Mouse (Mus musculus): ENCODE measurements around the gene Ldb1. TPM values are rescaled to one million over a fixed set of nuclear protein-coding genes. Genes with fewer than 3 reads are reported as not detected.

Ldb1 gene
- total RNA-seq, 2 experiments from 2014 or later, result 57.5 to 64.0 TPM

Other genes with a start within 250 kb of the Ldb1 start
- under 1 TPM; 0.23 to 0.36 TPM for gene Kcnip2, start 229.2 kb downstream of the Ldb1 start, total RNA-seq (2021)
- 10 to 100 TPM; 12.9 to 17.9 TPM for gene Armh3, start 46.7 kb downstream of the Ldb1 start, total RNA-seq (2021)
- 10 to 100 TPM; 13.8 to 19.7 TPM for gene Hps6, start 41.7 kb downstream of the Ldb1 start, total RNA-seq (2021)
- gene Pprc1, start 328 bp downstream of the Ldb1 start, total RNA-seq (2021), result 10 to 100 TPM; 28.6 to 49.3 TPM
- gene Nolc1, start 30.6 kb upstream of the Ldb1 start, total RNA-seq (2021), result 10 to 100 TPM; 42.0 to 56.0 TPM
- gene Elovl3, start 86.7 kb upstream of the Ldb1 start, total RNA-seq (2021), result 10 to 100 TPM in 1 of 2 experiments, 1 to 10 TPM in 1; 6.1 to 26.5 TPM
- under 1 TPM in 1 of 2 experiments, not detected in 1; 0.26 TPM for gene Pitx3, start 103.1 kb upstream of the Ldb1 start, total RNA-seq (2021)
- gene Gbf1, start 107.3 kb upstream of the Ldb1 start, total RNA-seq (2021), result 10 to 100 TPM; 60.6 to 77.4 TPM